Mouse (Mus musculus): ENCODE results near the gene Als2cl. TPM values are rescaled to one million over a fixed set of nuclear protein-coding genes. Genes with fewer than 3 reads are reported as not detected.
A peak's percentile ranks its signal among the peaks of the same experiment; 100 is the strongest.

Als2cl gene
- polyA plus RNA-seq, 1 experiment, result 2.1 TPM

- Histone ChIP-seq H3K27me3 (replicated peaks) (peaks cover 33% of the 10 kb centered on the region), H3K36me3 (replicated peaks; ENCODE audit: low read length) (no peaks in the 10 kb centered on the region), H3K4me1 (peaks cover 8% of the 10 kb centered on the region; the same call in 1 of the 2 replicates), H3K9me3 (peaks cover 19% of the 10 kb centered on the region), H3K4me3 (replicated peaks) (peak overlapping the region; percentile 42)
- no peak for TF ChIP-seq GATA1 (IDR thresholded peaks at IDR 0.05; ENCODE audit: borderline replicate concordance, low read length)
- TF ChIP-seq FLI1 (IDR thresholded peaks at IDR 0.05; ENCODE audit: low read length), result no peak
These were observed 29.8 kb downstream of the Als2cl start for GRCm38 (mm10) chr9:110909371-110909967.

DNA sequence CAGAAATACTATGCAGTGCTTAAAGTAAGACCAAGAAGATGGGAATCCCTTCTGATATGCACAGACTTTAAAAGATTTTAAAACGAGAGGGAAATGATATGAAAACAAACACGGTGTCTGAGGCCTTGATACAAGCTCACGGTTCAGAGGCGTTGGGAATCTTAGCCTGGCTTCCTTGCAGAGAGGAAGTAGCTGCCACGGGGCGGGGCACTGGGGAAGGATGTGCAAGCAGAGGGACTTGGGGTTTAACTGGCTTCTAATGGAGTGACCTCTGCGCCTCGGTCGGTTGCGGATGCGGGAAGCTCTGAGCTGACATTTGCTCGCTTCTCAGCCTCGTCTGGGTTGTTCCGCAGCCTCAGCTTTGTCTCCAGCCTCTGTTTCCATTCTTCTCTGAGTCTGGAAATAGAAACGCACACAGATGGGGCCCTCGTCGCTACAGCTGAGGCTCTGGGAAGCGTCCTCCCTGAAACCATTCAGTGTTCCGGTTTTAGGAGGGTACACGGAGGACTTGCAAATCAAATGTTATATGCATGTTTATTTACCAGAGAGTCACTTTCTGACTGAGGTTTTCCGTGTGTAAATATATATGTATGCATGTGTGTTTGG is 35.1 kb downstream of the Als2cl start:
- TF ChIP-seq FLI1 (IDR thresholded peaks at IDR 0.05; ENCODE audit: low read length) (no peak), GATA1 (IDR thresholded peaks at IDR 0.05; ENCODE audit: borderline replicate concordance, low read length) (no peak)
- no peak overlapping the region for H3K4me3 ChIP-seq (replicated peaks)
- no peaks in the 10 kb centered on the region for H3K9me3 ChIP-seq
- H3K36me3 ChIP-seq (replicated peaks; ENCODE audit: low read length), result no peaks in the 10 kb centered on the region
- H3K27me3 ChIP-seq (replicated peaks), result peaks cover 33% of the 10 kb centered on the region
- peaks cover 8% of the 10 kb centered on the region for H3K4me1 ChIP-seq

DNA sequence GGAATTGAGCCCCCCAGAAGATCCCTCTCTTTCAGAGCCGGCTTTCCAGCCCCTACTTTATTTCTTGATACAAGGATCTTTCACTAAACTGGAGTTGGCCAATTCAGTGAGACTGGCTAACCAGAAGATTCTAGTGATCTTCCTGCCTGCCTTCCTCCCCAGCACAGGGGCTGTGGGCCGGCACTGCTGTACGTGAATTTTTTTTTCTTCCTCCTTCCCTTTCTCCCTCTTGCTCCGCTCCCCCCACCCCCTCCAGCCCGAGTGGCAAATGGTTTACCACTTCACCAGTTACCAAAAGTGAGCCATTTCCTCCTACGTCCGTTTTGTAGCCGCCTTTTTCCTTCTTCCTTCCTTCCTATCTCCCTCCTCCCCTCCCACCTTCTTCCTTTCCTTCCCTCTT is 35.8 kb downstream of the Als2cl start:
- no peak for TF ChIP-seq FLI1 (IDR thresholded peaks at IDR 0.05; ENCODE audit: low read length)
- TF ChIP-seq GATA1 (IDR thresholded peaks at IDR 0.05; ENCODE audit: borderline replicate concordance, low read length), result no peak
- H3K4me3 ChIP-seq (replicated peaks), result no peak overlapping the region
- peaks cover 38% of the 10 kb centered on the region for H3K27me3 ChIP-seq (replicated peaks)
- no peaks in the 10 kb centered on the region for H3K9me3 ChIP-seq
- peaks cover 7% of the 10 kb centered on the region for H3K4me1 ChIP-seq
- no peaks in the 10 kb centered on the region for H3K36me3 ChIP-seq (replicated peaks; ENCODE audit: low read length)

- no peak within 1 kb of the TSS for H3K4me3 ChIP-seq (replicated peaks)
- peaks cover 11% of the 10 kb centered on the region for H3K4me1 ChIP-seq
These were observed 37.1 kb downstream of the Als2cl start, which contains the start of gene Fam240a for GRCm38 (mm10) chr9:110916786-110917185. Gene Fam240a, minus strand, starts transcription at chr9:110916861.

GRCm38 (mm10) chr9:110920665-110921419 is 41.2 kb downstream of the Als2cl start:
- Histone ChIP-seq H3K36me3 (replicated peaks; ENCODE audit: low read length) (no peaks in the 10 kb centered on the region), H3K9me3 (no peaks in the 10 kb centered on the region), H3K27me3 (replicated peaks) (peaks cover 34% of the 10 kb centered on the region), H3K4me3 (replicated peaks) (no peak overlapping the region), H3K4me1 (peaks cover 9% of the 10 kb centered on the region)
- no peak for TF ChIP-seq FLI1 (IDR thresholded peaks at IDR 0.05; ENCODE audit: low read length)
- TF ChIP-seq GATA1 (IDR thresholded peaks at IDR 0.05; ENCODE audit: borderline replicate concordance, low read length), result no peak

More at GRCm38 (mm10) chr9:110916786-110917185, 37.1 kb downstream of the Als2cl start, which contains the start of gene Fam240a:
- peaks cover 42% of the 10 kb centered on the region for H3K27me3 ChIP-seq (replicated peaks)
- TF ChIP-seq FLI1 (IDR thresholded peaks at IDR 0.05; ENCODE audit: low read length), result no peak
- TF ChIP-seq GATA1 (IDR thresholded peaks at IDR 0.05; ENCODE audit: borderline replicate concordance, low read length), result no peak
- no peaks in the 10 kb centered on the region for H3K9me3 ChIP-seq
- H3K36me3 ChIP-seq (replicated peaks; ENCODE audit: low read length), result no peaks in the 10 kb centered on the region

DNA sequence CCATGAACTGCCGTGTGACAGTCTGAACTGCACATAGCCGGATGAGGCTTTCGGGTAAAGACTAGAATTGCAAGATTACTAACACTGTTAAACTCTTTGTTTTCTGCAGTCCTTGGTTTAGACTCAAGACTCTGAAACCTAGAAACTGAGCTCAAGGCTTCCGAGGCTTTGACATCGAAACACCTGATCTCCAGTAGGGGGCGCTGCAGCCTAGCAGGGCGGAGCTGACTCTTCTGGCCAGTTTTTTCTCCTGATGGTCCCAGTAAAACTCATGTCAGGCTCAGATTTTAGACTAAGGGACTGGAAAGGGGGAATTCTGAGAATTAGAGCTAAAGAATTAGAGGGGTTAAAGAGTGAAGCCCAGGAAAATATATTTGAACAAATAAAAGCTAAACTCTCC is 43.1 kb downstream of the Als2cl start:
- Histone ChIP-seq H3K36me3 (replicated peaks; ENCODE audit: low read length) (no peaks in the 10 kb centered on the region), H3K4me3 (replicated peaks) (no peak overlapping the region), H3K9me3 (no peaks in the 10 kb centered on the region), H3K27me3 (replicated peaks) (peaks cover 30% of the 10 kb centered on the region), H3K4me1 (peaks cover 9% of the 10 kb centered on the region)
- TF ChIP-seq FLI1 (IDR thresholded peaks at IDR 0.05; ENCODE audit: low read length), result no peak
- no peak for TF ChIP-seq GATA1 (IDR thresholded peaks at IDR 0.05; ENCODE audit: borderline replicate concordance, low read length)

- no peak overlapping the region for H3K4me3 ChIP-seq (replicated peaks)
- H3K36me3 ChIP-seq (replicated peaks; ENCODE audit: low read length), result no peaks in the 10 kb centered on the region
- TF ChIP-seq GATA1 (IDR thresholded peaks at IDR 0.05; ENCODE audit: borderline replicate concordance, low read length) (no peak), FLI1 (IDR thresholded peaks at IDR 0.05; ENCODE audit: low read length) (no peak)
- no peaks in the 10 kb centered on the region for H3K9me3 ChIP-seq
- peaks cover 46% of the 10 kb centered on the region for H3K27me3 ChIP-seq (replicated peaks)
- H3K4me1 ChIP-seq, result no peaks in the 10 kb centered on the region
These were observed 51.9 kb downstream of the Als2cl start for GRCm38 (mm10) chr9:110931573-110931972.

DNA sequence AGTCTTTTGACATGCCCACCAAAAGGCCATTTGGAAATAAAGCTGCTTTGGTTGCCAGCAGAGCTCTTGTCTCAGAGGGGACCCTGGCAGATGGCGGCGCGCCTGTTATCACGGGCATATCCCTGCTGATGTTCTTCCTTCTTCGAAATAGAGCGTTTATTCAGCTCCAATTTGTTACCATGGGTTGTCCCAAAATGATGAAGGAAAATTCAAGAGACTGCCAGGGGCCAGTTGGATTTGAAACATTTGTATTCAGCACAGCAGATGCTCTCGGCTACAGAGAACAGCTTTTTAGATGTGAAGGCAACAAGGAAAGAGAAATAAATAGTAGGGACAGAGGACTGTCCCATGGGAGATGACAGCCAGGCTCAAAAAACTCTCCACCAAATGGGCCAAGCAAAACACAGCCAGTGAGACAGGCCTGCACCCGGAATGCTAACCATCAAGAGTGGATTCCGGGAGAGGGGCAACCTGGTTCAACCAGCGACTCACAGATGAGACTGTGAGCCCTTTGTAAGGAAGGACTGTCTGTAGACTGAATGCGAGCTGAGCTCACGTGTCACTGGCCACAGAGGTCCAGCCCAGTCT is 54.3 kb downstream of the Als2cl start:
- H3K4me1 ChIP-seq, result no peaks in the 10 kb centered on the region
- no peaks in the 10 kb centered on the region for H3K36me3 ChIP-seq (replicated peaks; ENCODE audit: low read length)
- H3K9me3 ChIP-seq, result no peaks in the 10 kb centered on the region
- peaks cover 35% of the 10 kb centered on the region for H3K27me3 ChIP-seq (replicated peaks)
- TF ChIP-seq FLI1 (IDR thresholded peaks at IDR 0.05; ENCODE audit: low read length), result no peak
- no peak for TF ChIP-seq GATA1 (IDR thresholded peaks at IDR 0.05; ENCODE audit: borderline replicate concordance, low read length)
- no peak overlapping the region for H3K4me3 ChIP-seq (replicated peaks)

- H3K36me3 ChIP-seq (replicated peaks; ENCODE audit: low read length), result no peaks in the 10 kb centered on the region
- H3K9me3 ChIP-seq, result no peaks in the 10 kb centered on the region
- H3K4me3 ChIP-seq (replicated peaks), result no peak overlapping the region
- no peak for TF ChIP-seq GATA1 (IDR thresholded peaks at IDR 0.05; ENCODE audit: borderline replicate concordance, low read length)
- no peak for TF ChIP-seq FLI1 (IDR thresholded peaks at IDR 0.05; ENCODE audit: low read length)
- no peaks in the 10 kb centered on the region for H3K4me1 ChIP-seq
- peaks cover 26% of the 10 kb centered on the region for H3K27me3 ChIP-seq (replicated peaks)
These were observed 56.3 kb downstream of the Als2cl start for GRCm38 (mm10) chr9:110935941-110936340.

Data from megakaryocyte, embryonic 14.5 days (primary cell).